Mouse (Mus musculus) MEL (cell line): Measurements from ENCODE around the gene Crebbp.

Experiments used
- CHD2 ChIP-seq: IDR thresholded peaks from 2 replicates; pipeline ENCODE4 v1.6.1; 2011; ENCODE audit warnings: low read length, improper control_type of control experiment
- CTCF ChIP-seq, 3 experiments: IDR thresholded peaks in 2 of 3; conservative IDR thresholded peaks in 1 of 3; 2 replicates each; pipeline ENCODE4 v1.5.1; 2011 to 2012; ENCODE audit warnings: low read length in 3 of 3, low read depth in 2 of 3, mild to moderate bottlenecking in 2 of 3, improper control_type of control experiment in 1 of 3, inconsistent platforms in 1 of 3, mixed read lengths in 1 of 3, moderate library complexity in 1 of 3; ENCODE audit not compliant: control insufficient read depth in 1 of 3, insufficient read depth in 1 of 3, poor library complexity in 1 of 3, severe bottlenecking in 1 of 3
- ETS1 ChIP-seq: IDR thresholded peaks from 2 replicates; pipeline ENCODE4 v1.6.1; 2012; ENCODE audit warnings: low read depth, mild to moderate bottlenecking, inconsistent platforms, low read length, improper control_type of control experiment, moderate library complexity
- MAFK ChIP-seq: IDR thresholded peaks from 2 replicates; pipeline ENCODE4 v1.6.1; 2011; ENCODE audit warnings: low read depth, mild to moderate bottlenecking, low read length, improper control_type of control experiment, borderline replicate concordance
- RAD21 ChIP-seq: IDR thresholded peaks from 2 replicates; pipeline ENCODE4 v1.6.1; 2011; ENCODE audit warnings: mild to moderate bottlenecking, low read depth, low read length, improper control_type of control experiment
- ZNF384 ChIP-seq: IDR thresholded peaks from 2 replicates; pipeline ENCODE4 v1.6.1; 2012; ENCODE audit warnings: low read depth, mild to moderate bottlenecking, inconsistent platforms, low read length, improper control_type of control experiment

DNA sequence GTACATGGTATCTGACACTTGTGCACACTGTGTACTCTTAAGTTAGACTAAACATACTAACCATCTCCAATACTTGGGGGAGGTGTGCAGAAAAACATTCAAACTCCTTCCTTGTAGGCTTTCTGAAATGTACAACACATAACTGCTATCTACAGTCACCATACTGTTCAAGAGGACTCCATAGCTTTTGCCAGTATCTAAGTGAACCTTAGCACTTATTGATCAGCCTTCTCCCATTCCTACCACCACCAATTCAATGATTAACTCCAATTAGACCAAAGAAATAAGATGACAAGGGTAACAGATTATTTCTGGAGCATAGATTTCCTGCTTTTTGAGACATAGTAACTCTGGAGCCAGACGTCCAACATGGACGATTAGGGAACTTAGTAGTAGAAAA lies 113.4 kb downstream of the Crebbp start:
- no peak for TF ChIP-seq CHD2
- no peak for TF ChIP-seq RAD21
- no peak for TF ChIP-seq ETS1
- TF ChIP-seq MAFK = no peak
- no peak for TF ChIP-seq CTCF (IDR thresholded peaks at IDR 0.05 in 2 of 3, conservative IDR thresholded peaks at IDR 0.05 in 1 of 3; ENCODE audit: control insufficient read depth in 1 of 3, insufficient read depth in 1 of 3, low read depth in 2 of 3, low read length in 3 of 3, poor library complexity in 1 of 3, severe bottlenecking in 1 of 3)
- no peak for TF ChIP-seq ZNF384
